Mouse (Mus musculus): ENCODE measurements at regions not wholly inside any gene's neighbourhood (a gene's known extent, or its start where the extent isn't known, plus 50 kb on each side); places are given as distances from the start of the nearest gene placed in this dataset.

DNA sequence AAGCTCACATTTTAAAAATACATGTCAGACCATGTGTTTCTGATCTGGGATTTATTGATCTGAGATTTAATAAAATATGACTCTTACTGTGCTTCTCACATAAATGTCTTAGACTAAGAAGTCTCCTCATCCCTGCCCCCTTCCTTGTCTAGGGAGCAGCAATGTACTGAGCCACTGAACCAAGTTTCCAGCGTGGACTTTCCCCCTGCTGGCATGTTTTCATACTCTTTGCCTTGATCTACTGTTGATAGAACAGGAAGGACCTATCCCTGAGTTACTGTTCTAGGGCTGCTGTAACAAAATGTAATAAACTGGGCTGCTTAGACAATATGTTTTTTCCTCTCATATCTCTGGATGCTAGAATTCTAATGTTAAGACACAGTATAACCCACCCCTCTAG is 206.7 kb downstream of the Emp1 start:
- TF ChIP-seq CTCF (IDR thresholded peaks at IDR 0.05; ENCODE audit: control insufficient read depth, insufficient read depth, insufficient replicate concordance, low read depth, low read length) = no peak
- Histone ChIP-seq H3K4me1 (ENCODE audit: control insufficient read depth, insufficient read depth, low read length) (no peaks in the 10 kb centered on the region), H3K27ac (ENCODE audit: control insufficient read depth, insufficient read depth, low read depth, low read length) (no peak overlapping the region), H3K27me3 (ENCODE audit: control insufficient read depth, insufficient read depth, low read length) (no peaks in the 10 kb centered on the region), H3K36me3 (ENCODE audit: control insufficient read depth, insufficient read depth, low read length) (no peaks in the 10 kb centered on the region), H3K4me3 (ENCODE audit: control insufficient read depth, low read depth, low read length) (no peak overlapping the region)

DNA sequence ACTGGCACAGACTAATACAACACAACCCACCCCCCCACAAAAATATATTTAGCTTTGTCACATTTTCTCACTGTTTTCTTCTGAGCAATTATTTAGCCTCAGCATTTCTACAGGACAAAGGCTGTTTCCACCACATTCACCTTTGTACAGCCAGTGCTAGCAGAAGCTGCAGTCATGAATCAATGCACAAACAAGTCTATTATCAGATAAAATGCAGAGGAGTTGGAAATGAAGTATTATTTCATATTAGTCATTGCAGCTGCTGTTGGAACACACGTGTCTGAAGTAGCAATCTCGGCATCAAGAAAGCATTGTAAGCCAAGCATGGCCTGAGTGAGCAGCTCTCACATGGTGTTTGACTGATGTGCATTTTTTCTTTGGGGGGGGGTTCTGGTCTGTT is 212.9 kb downstream of the Emp1 start:
- H3K36me3 ChIP-seq (ENCODE audit: control insufficient read depth, insufficient read depth, low read length) = no peaks in the 10 kb centered on the region
- TF ChIP-seq POLR2A (IDR thresholded peaks at IDR 0.05; ENCODE audit: control insufficient read depth, low read depth, low read length) (no peak), CTCF (IDR thresholded peaks at IDR 0.05; ENCODE audit: control insufficient read depth, insufficient read depth, insufficient replicate concordance, low read depth, low read length) (no peak)
- no peak overlapping the region for H3K27ac ChIP-seq (ENCODE audit: control insufficient read depth, insufficient read depth, low read depth, low read length)
- no peaks in the 10 kb centered on the region for H3K27me3 ChIP-seq (ENCODE audit: control insufficient read depth, insufficient read depth, low read length)
- peaks cover 3% of the 10 kb centered on the region for H3K4me1 ChIP-seq (ENCODE audit: control insufficient read depth, insufficient read depth, low read length)
- H3K4me3 ChIP-seq (ENCODE audit: control insufficient read depth, low read depth, low read length) = no peak overlapping the region

DNA sequence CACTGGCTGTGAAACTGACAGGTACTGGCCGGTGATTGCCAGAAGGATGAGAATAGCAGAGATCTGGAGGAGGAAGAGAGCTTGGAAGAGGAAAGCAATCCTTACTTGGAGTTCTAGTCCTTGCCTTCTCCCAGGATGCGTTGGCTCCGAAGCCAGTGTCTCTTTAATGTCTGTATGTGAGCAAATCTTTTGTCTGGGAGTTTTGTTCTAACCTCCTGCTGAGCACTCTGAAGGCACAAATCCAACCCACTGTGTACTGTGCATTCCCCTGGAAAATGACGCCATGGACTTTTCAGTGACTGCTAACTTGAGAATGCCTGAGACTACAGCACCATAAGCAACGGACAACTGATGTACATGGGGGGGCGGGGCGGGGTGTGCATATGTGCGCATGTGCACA is 216.4 kb downstream of the Emp1 start:
- TF ChIP-seq POLR2A (IDR thresholded peaks at IDR 0.05; ENCODE audit: control insufficient read depth, low read depth, low read length) = peak; percentile 50; the same call in 1 of the 2 replicates
- no peak for TF ChIP-seq CTCF (IDR thresholded peaks at IDR 0.05; ENCODE audit: control insufficient read depth, insufficient read depth, insufficient replicate concordance, low read depth, low read length)

DNA sequence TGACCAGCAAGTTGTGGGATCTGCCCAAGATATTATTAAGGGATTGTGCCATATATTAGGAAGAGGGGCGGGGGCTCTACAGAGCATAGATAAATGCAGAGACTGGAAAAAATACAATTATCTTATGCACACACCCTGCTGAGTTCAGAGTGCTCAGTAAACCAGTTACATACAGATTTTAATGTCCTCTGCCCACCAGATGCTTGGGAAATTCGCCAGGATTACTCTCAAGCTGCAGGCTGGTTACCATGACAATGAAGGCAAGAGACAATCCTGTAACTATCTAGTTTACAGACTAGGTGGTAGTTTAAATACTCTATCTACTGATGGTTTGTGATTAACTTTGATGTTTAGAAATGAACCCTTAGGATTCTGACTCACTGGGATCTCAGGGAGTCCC is 220.2 kb downstream of the Emp1 start:
- Histone ChIP-seq H3K36me3 (ENCODE audit: control insufficient read depth, insufficient read depth, low read length) (no peaks in the 10 kb centered on the region), H3K27ac (ENCODE audit: control insufficient read depth, insufficient read depth, low read depth, low read length) (no peak overlapping the region), H3K4me1 (ENCODE audit: control insufficient read depth, insufficient read depth, low read length) (peaks cover 3% of the 10 kb centered on the region), H3K27me3 (ENCODE audit: control insufficient read depth, insufficient read depth, low read length) (no peaks in the 10 kb centered on the region), H3K4me3 (ENCODE audit: control insufficient read depth, low read depth, low read length) (no peak overlapping the region)
- TF ChIP-seq POLR2A (IDR thresholded peaks at IDR 0.05; ENCODE audit: control insufficient read depth, low read depth, low read length) (no peak), CTCF (IDR thresholded peaks at IDR 0.05; ENCODE audit: control insufficient read depth, insufficient read depth, insufficient replicate concordance, low read depth, low read length) (no peak)

More for the DNA sequence above, 216.4 kb downstream of the Emp1 start:
- Histone ChIP-seq H3K27me3 (ENCODE audit: control insufficient read depth, insufficient read depth, low read length) (no peaks in the 10 kb centered on the region), H3K36me3 (ENCODE audit: control insufficient read depth, insufficient read depth, low read length) (no peaks in the 10 kb centered on the region), H3K4me3 (ENCODE audit: control insufficient read depth, low read depth, low read length) (peak overlapping the region; percentile 52), H3K4me1 (ENCODE audit: control insufficient read depth, insufficient read depth, low read length) (peaks cover 3% of the 10 kb centered on the region), H3K27ac (ENCODE audit: control insufficient read depth, insufficient read depth, low read depth, low read length) (peak overlapping the region; percentile 55)

DNA sequence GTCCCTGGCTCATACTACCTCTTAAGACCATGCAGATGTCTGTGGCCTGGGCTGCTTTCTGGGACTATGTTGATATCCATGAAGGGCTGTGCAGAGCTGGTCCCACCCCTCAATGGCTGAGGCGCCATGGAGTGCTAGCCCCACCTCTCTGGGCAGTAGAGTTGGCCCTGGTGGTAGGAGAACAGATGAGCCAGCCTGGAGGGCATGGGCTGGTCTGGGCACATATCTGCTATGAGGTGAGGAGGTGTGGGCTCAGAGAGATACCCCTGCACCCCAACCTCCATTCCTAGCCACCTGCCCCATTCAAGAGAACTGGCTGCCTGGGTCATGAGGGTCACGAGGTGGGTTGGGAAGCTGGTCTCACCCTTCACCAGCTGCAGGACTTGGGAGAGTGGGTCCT is 222.4 kb downstream of the Emp1 start:
- Histone ChIP-seq H3K27me3 (ENCODE audit: control insufficient read depth, insufficient read depth, low read length) (no peaks in the 10 kb centered on the region), H3K27ac (ENCODE audit: control insufficient read depth, insufficient read depth, low read depth, low read length) (no peak overlapping the region), H3K4me1 (ENCODE audit: control insufficient read depth, insufficient read depth, low read length) (peaks cover 2% of the 10 kb centered on the region), H3K4me3 (ENCODE audit: control insufficient read depth, low read depth, low read length) (no peak overlapping the region), H3K36me3 (ENCODE audit: control insufficient read depth, insufficient read depth, low read length) (no peaks in the 10 kb centered on the region)
- TF ChIP-seq POLR2A (IDR thresholded peaks at IDR 0.05; ENCODE audit: control insufficient read depth, low read depth, low read length) = no peak

DNA sequence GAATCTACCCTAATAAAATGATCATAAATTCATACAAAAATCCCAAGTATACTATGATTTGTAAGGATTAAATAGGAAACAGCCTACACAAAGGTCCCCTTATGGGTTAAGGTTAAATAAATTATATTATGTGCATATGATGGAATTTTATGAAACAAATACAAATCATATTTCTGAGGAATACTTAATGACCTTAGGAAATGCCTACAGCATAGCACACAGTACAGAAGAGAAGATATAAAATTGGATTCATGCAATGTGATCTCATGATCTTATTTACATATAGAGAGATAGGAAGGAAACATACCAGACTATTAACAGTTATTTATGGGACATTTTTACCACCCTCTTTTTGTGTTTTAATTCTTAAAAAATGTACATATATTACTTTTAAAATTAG is 227.7 kb downstream of the Emp1 start:
- Histone ChIP-seq H3K27ac (ENCODE audit: control insufficient read depth, insufficient read depth, low read depth, low read length) (no peak overlapping the region), H3K4me1 (ENCODE audit: control insufficient read depth, insufficient read depth, low read length) (no peaks in the 10 kb centered on the region), H3K36me3 (ENCODE audit: control insufficient read depth, insufficient read depth, low read length) (no peaks in the 10 kb centered on the region), H3K27me3 (ENCODE audit: control insufficient read depth, insufficient read depth, low read length) (no peaks in the 10 kb centered on the region), H3K4me3 (ENCODE audit: control insufficient read depth, low read depth, low read length) (no peak overlapping the region)
- TF ChIP-seq CTCF (IDR thresholded peaks at IDR 0.05; ENCODE audit: control insufficient read depth, insufficient read depth, insufficient replicate concordance, low read depth, low read length) (no peak), POLR2A (IDR thresholded peaks at IDR 0.05; ENCODE audit: control insufficient read depth, low read depth, low read length) (no peak)

DNA sequence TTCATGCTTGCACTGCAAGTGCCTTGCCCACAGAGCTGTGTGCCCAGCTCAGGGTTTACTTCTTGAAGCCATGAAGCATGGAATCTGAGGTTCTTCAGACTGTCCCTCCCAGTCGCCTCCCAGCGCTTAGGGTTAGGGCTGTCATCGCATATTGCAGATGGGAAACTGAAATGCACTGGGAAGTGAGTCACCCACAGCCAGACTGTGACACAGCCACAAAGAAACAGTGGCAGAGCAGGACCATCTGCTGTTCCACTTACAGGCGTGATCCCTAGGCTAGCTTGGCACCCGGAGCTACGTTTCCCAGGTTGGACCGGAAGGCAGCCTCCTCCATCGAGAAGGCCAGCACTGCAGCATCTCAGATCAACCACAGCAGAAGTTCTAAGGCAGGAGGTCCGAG is 228.7 kb downstream of the Emp1 start:
- TF ChIP-seq CTCF (IDR thresholded peaks at IDR 0.05; ENCODE audit: control insufficient read depth, insufficient read depth, insufficient replicate concordance, low read depth, low read length) (no peak), POLR2A (IDR thresholded peaks at IDR 0.05; ENCODE audit: control insufficient read depth, low read depth, low read length) (no peak)
- Histone ChIP-seq H3K27me3 (ENCODE audit: control insufficient read depth, insufficient read depth, low read length) (no peaks in the 10 kb centered on the region), H3K27ac (ENCODE audit: control insufficient read depth, insufficient read depth, low read depth, low read length) (no peak overlapping the region), H3K4me3 (ENCODE audit: control insufficient read depth, low read depth, low read length) (no peak overlapping the region), H3K36me3 (ENCODE audit: control insufficient read depth, insufficient read depth, low read length) (no peaks in the 10 kb centered on the region), H3K4me1 (ENCODE audit: control insufficient read depth, insufficient read depth, low read length) (no peaks in the 10 kb centered on the region)

DNA sequence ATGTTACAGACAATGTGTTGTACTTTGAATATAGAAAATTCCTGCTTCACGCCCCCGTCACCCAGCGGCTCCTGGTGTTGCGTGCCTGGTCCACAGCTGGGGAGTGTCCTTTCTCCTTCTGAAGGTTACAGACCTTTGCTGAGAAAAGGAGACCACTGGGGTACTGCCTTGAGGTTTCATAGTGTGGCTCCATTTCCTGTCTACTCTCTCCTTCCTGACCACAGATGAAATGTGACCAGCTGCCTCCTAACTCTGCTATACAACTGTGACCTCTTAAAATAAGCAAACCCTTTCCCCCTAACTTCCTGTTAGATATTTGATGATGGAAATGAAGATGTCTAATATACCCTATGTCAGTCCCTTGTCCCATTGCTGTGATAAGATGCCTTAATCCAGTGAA is 234.0 kb downstream of the Emp1 start:
- Histone ChIP-seq H3K4me3 (ENCODE audit: control insufficient read depth, low read depth, low read length) (no peak overlapping the region), H3K27ac (ENCODE audit: control insufficient read depth, insufficient read depth, low read depth, low read length) (no peak overlapping the region), H3K36me3 (ENCODE audit: control insufficient read depth, insufficient read depth, low read length) (no peaks in the 10 kb centered on the region), H3K4me1 (ENCODE audit: control insufficient read depth, insufficient read depth, low read length) (no peaks in the 10 kb centered on the region), H3K27me3 (ENCODE audit: control insufficient read depth, insufficient read depth, low read length) (no peaks in the 10 kb centered on the region)
- no peak for TF ChIP-seq CTCF (IDR thresholded peaks at IDR 0.05; ENCODE audit: control insufficient read depth, insufficient read depth, insufficient replicate concordance, low read depth, low read length)
